Mouse (Mus musculus) hindbrain, embryonic 11.5 days (tissue): ENCODE measurements at regions not wholly inside any gene's neighbourhood (a gene's known extent, or its start where the extent isn't known, plus 50 kb on each side); places are given as distances from the start of the nearest gene placed in this dataset.

Experiments used
- ATAC-seq: fragments of 200-750 bp; cut with Nextera tagmentation; 2 replicates; pipeline ENCODE4 v1.8.0; 2017; ENCODE audit warnings: mild to moderate bottlenecking, moderate TSS enrichment, moderate library complexity; ENCODE audit not compliant: low FRiP score
- DNase-seq: peaks from one replicate; pipeline ENCODE4 v3.0.0-alpha.2; 2015; ENCODE audit warnings: low spot score
- H3K27ac ChIP-seq: fragments of 300-500 bp; sonication (generic); 2 replicates; pipeline ENCODE4 v1.5.1; 2014; ENCODE audit warnings: mild to moderate bottlenecking, low read depth, low read length
- H3K27me3 ChIP-seq: fragments of 300-500 bp; sonication (generic); 2 replicates; pipeline ENCODE4 v1.6.1; 2014; ENCODE audit warnings: mild to moderate bottlenecking, low read length, moderate library complexity, mixed read lengths; ENCODE audit not compliant: control insufficient read depth, insufficient read depth
- H3K36me3 ChIP-seq: fragments of 300-500 bp; sonication (generic); 2 replicates; pipeline ENCODE4 v1.6.1; 2014; ENCODE audit warnings: mild to moderate bottlenecking, low read length, moderate library complexity, mixed read lengths; ENCODE audit not compliant: control insufficient read depth, insufficient read depth
- H3K4me1 ChIP-seq: fragments of 300-500 bp; sonication (generic); replicated peaks from 2 replicates; pipeline ENCODE4 v1.6.1; 2014; ENCODE audit warnings: low read length, mixed read lengths; ENCODE audit not compliant: control insufficient read depth, insufficient read depth
- H3K4me2 ChIP-seq: fragments of 300-500 bp; sonication (generic); replicated peaks from 2 replicates; pipeline ENCODE4 v1.6.1; 2014; ENCODE audit warnings: mild to moderate bottlenecking, low read depth, low read length
- H3K4me3 ChIP-seq: fragments of 300-500 bp; sonication (generic); 2 replicates; pipeline ENCODE4 v1.5.1; 2014; ENCODE audit warnings: low read depth, low read length
- H3K9ac ChIP-seq: fragments of 300-500 bp; sonication (generic); 2 replicates; pipeline ENCODE4 v1.6.1; 2014; ENCODE audit warnings: low read depth, low read length
- H3K9me3 ChIP-seq: fragments of 300-500 bp; sonication (generic); 2 replicates; pipeline ENCODE4 v1.6.1; 2016; ENCODE audit warnings: low read length; ENCODE audit not compliant: control insufficient read depth
- WGBS: fragments of 180-500 bp; shearing (Covaris S2); extraction: QIAGEN DNeasy Blood & Tissue Kit; methylation state at CpG from one replicate; pipeline ENCODE4 v1.1.7; 2014; 5-methylcytosine and 5-hydroxymethylcytosine counted together

DNA sequence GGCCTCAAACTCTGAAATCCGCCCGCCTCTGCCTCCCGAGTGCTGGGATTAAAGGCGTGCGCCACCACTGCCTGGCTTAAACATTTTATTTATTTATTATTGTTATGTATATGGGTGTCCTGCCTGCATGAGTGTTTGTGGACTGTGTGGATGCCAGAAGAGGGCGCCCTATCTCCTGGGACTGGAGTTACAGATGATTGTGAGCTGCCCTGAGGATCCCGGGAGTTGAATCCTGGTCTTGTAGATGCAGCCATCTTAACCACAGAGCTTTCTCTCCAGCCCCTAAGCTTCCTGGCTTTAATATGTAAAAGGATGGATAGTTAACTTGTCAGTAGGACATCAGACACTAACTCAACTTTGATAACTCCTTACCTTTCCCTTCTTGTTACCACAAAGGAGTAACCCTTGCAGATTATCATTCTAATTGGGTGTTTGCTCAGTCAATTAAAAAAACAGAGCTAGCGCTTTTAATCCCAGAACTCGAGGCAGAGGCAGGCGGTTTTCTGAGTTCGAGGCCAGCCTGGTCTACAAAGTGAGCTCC, 52.0 kb upstream of the Scrg1 start:
- no peak overlapping the region for H3K27ac ChIP-seq
- no peaks in the 10 kb centered on the region for H3K27me3 ChIP-seq
- H3K9ac ChIP-seq: no peak overlapping the region
- no peak for ATAC-seq
- H3K4me2 ChIP-seq: no peak overlapping the region
- DNase-seq: no peak
- no peaks in the 10 kb centered on the region for H3K9me3 ChIP-seq
- no peaks in the 10 kb centered on the region for H3K36me3 ChIP-seq
- 81% methylated on average over 11 of the region's 11 CpGs for WGBS
- no peaks in the 10 kb centered on the region for H3K4me1 ChIP-seq
- no peak overlapping the region for H3K4me3 ChIP-seq

DNA sequence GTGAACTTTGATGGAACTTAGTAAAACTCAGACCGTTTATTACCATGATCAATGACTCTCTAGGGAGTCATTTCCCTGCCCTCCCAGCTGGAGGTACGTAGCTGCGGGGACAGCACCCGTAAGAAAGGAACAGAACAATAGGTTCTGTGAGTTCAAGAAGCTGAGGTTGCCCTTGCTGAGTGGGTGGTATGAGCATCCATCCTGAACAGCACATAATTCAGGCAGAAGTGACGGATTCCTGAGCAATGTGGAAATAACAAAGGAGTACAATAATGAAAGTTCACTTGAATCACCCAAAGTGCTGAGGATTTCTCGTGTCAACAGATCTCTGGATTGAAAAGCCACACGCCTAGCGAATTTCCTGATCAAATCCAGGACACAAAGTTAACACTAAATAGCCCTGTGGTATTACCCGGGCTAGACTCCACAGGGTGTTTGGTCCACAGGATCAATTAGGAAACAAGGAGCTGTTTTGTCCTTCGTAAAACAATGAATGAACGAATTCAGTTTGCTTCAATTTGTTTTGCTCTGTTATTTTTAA, 50.4 kb upstream of the Scrg1 start:
- DNase-seq (no peak), ATAC-seq (no peak)
- 0 out of 2 replicates have a peak, but pooled peaks cover 4% of the 10 kb centered on the region for H3K4me1 ChIP-seq
- H3K27ac ChIP-seq: no peak overlapping the region
- no peak overlapping the region for H3K9ac ChIP-seq
- H3K27me3 ChIP-seq: 0 out of 2 replicates have a peak, but pooled peaks cover 5% of the 10 kb centered on the region
- H3K4me3 ChIP-seq: no peak overlapping the region
- no peaks in the 10 kb centered on the region for H3K36me3 ChIP-seq
- no peak overlapping the region for H3K4me2 ChIP-seq
- WGBS: 24% methylated on average over 11 of the region's 11 CpGs
- H3K9me3 ChIP-seq: no peaks in the 10 kb centered on the region
